Mouse (Mus musculus): ENCODE results near the gene Slc25a39. TPM values are rescaled to one million over a fixed set of nuclear protein-coding genes. Genes with fewer than 3 reads are reported as not detected.
"Not testable (repeated sequence)": the region's sequence is repeated elsewhere in the genome, so short reads cannot be mapped to it uniquely, and the experiment has no call there.

The Slc25a39 gene
- polyA plus RNA-seq, 1 experiment from 2014 or later = 247 TPM

- Histone ChIP-seq H3K9ac (no peak overlapping the region), H3K9me3 (no peaks in the 10 kb centered on the region), H3K4me1 (peaks cover 19% of the 10 kb centered on the region), H3K4me3 (no peak overlapping the region), H3K27me3 (peaks cover 3% of the 10 kb centered on the region; the same call in 1 of the 2 replicates), H3K4me2 (no peak overlapping the region), H3K36me3 (no peaks in the 10 kb centered on the region), H3K27ac (no peak overlapping the region)
- ATAC-seq (ENCODE audit: borderline replicate concordance, extremely low read depth, low FRiP score, low TSS enrichment) = no peak
- WGBS = 28% methylated on average over 2 of the region's 2 CpGs
Measured at GRCm38 (mm10) chr11:102373646-102374045, 34.1 kb downstream of the Slc25a39 start.

- Histone ChIP-seq H3K4me3 (no peak overlapping the region), H3K9me3 (no peaks in the 10 kb centered on the region), H3K4me1 (peaks cover 19% of the 10 kb centered on the region), H3K27me3 (peaks cover 3% of the 10 kb centered on the region; the same call in 1 of the 2 replicates), H3K27ac (no peak overlapping the region), H3K36me3 (no peaks in the 10 kb centered on the region), H3K4me2 (no peak overlapping the region), H3K9ac (no peak overlapping the region)
- 48% methylated on average over 14 of the region's 14 CpGs for WGBS
- peak; percentile 41; the same call in 1 of the 2 replicates for ATAC-seq (ENCODE audit: borderline replicate concordance, extremely low read depth, low FRiP score, low TSS enrichment)
Measured at GRCm38 (mm10) chr11:102372936-102373335, 34.8 kb downstream of the Slc25a39 start.

- Histone ChIP-seq H3K4me1 (peaks cover 19% of the 10 kb centered on the region), H3K9me3 (no peaks in the 10 kb centered on the region), H3K9ac (no peak overlapping the region), H3K4me3 (no peak overlapping the region), H3K4me2 (no peak overlapping the region), H3K27ac (no peak overlapping the region), H3K27me3 (peaks cover under 1% of the 10 kb centered on the region; the same call in 1 of the 2 replicates), H3K36me3 (no peaks in the 10 kb centered on the region)
- 77% methylated on average over 12 of the region's 12 CpGs for WGBS
- no peak for ATAC-seq (ENCODE audit: borderline replicate concordance, extremely low read depth, low FRiP score, low TSS enrichment)
Measured at GRCm38 (mm10) chr11:102371926-102372685, 35.6 kb downstream of the Slc25a39 start.

- Histone ChIP-seq H3K27me3 (no peaks in the 10 kb centered on the region; the same call in 1 of the 2 replicates), H3K4me3 (no peak overlapping the region), H3K4me2 (no peak overlapping the region), H3K9ac (no peak overlapping the region), H3K4me1 (peaks cover 6% of the 10 kb centered on the region), H3K36me3 (no peaks in the 10 kb centered on the region), H3K9me3 (no peaks in the 10 kb centered on the region), H3K27ac (no peak overlapping the region)
- no peak for ATAC-seq (ENCODE audit: borderline replicate concordance, extremely low read depth, low FRiP score, low TSS enrichment)
- WGBS = 34% methylated on average over 7 of the region's 7 CpGs
Measured at GRCm38 (mm10) chr11:102370285-102370684, 37.5 kb downstream of the Slc25a39 start.

- Histone ChIP-seq H3K9me3 (no peaks in the 10 kb centered on the region), H3K9ac (no peak overlapping the region), H3K4me3 (no peak overlapping the region), H3K27ac (no peak overlapping the region), H3K4me2 (no peak overlapping the region), H3K27me3 (no peaks in the 10 kb centered on the region; the same call in 1 of the 2 replicates), H3K36me3 (no peaks in the 10 kb centered on the region), H3K4me1 (no peaks in the 10 kb centered on the region)
- no peak for ATAC-seq (ENCODE audit: borderline replicate concordance, extremely low read depth, low FRiP score, low TSS enrichment)
- 68% methylated on average over 4 of the region's 4 CpGs for WGBS
Measured at GRCm38 (mm10) chr11:102369263-102369662, 38.5 kb downstream of the Slc25a39 start.

GRCm38 (mm10) chr11:102368347-102368746 lies 39.4 kb downstream of the Slc25a39 start:
- no peaks in the 10 kb centered on the region; the same call in 1 of the 2 replicates for H3K27me3 ChIP-seq
- no peak overlapping the region for H3K27ac ChIP-seq
- ATAC-seq (ENCODE audit: borderline replicate concordance, extremely low read depth, low FRiP score, low TSS enrichment) = no peak
- 74% methylated on average over 5 of the region's 5 CpGs for WGBS
- H3K4me3 ChIP-seq = no peak overlapping the region
- no peak overlapping the region for H3K4me2 ChIP-seq
- no peaks in the 10 kb centered on the region for H3K36me3 ChIP-seq
- no peaks in the 10 kb centered on the region for H3K9me3 ChIP-seq
- no peaks in the 10 kb centered on the region for H3K4me1 ChIP-seq
- no peak overlapping the region for H3K9ac ChIP-seq

- H3K4me1 ChIP-seq = no peaks in the 10 kb centered on the region
- no peak for ATAC-seq (ENCODE audit: borderline replicate concordance, extremely low read depth, low FRiP score, low TSS enrichment)
- 65% methylated on average over 9 of the region's 9 CpGs for WGBS
Measured at GRCm38 (mm10) chr11:102367504-102368280, 40.1 kb downstream of the Slc25a39 start.

GRCm38 (mm10) chr11:102366103-102366502 lies 41.6 kb downstream of the Slc25a39 start, which contains the start of gene Slc4a1:
Gene Slc4a1, minus strand, starts transcription at chr11:102366203.
- H3K4me3 ChIP-seq; H3K4me1 ChIP-seq; H3K27ac ChIP-seq; H3K9ac ChIP-seq; H3K4me2 ChIP-seq; H3K36me3 ChIP-seq; ATAC-seq (ENCODE audit: borderline replicate concordance, extremely low read depth, low FRiP score, low TSS enrichment); H3K27me3 ChIP-seq; H3K9me3 ChIP-seq: not testable (repeated sequence)
- 79% methylated on average over 8 of the region's 8 CpGs for WGBS

More at GRCm38 (mm10) chr11:102367504-102368280, 40.1 kb downstream of the Slc25a39 start:
- Histone ChIP-seq H3K9ac (no peak overlapping the region), H3K4me3 (no peak overlapping the region), H3K27ac (no peak overlapping the region), H3K4me2 (no peak overlapping the region), H3K36me3 (no peaks in the 10 kb centered on the region), H3K9me3 (no peaks in the 10 kb centered on the region), H3K27me3 (no peaks in the 10 kb centered on the region; the same call in 1 of the 2 replicates)

GRCm38 (mm10) chr11:102365699-102366098 lies 42.0 kb downstream of the Slc25a39 start:
- 43% methylated on average over 4 of the region's 4 CpGs for WGBS
- no peak overlapping the region for H3K27ac ChIP-seq
- H3K4me1 ChIP-seq = no peaks in the 10 kb centered on the region
- no peaks in the 10 kb centered on the region for H3K36me3 ChIP-seq
- no peak overlapping the region for H3K4me3 ChIP-seq
- no peaks in the 10 kb centered on the region for H3K9me3 ChIP-seq
- H3K9ac ChIP-seq = no peak overlapping the region
- no peak for ATAC-seq (ENCODE audit: borderline replicate concordance, extremely low read depth, low FRiP score, low TSS enrichment)
- H3K4me2 ChIP-seq = no peak overlapping the region
- no peaks in the 10 kb centered on the region for H3K27me3 ChIP-seq

GRCm38 (mm10) chr11:102364570-102365371 lies 43.0 kb downstream of the Slc25a39 start:
- Histone ChIP-seq H3K9me3 (no peaks in the 10 kb centered on the region), H3K27ac (no peak overlapping the region), H3K4me2 (no peak overlapping the region), H3K4me1 (no peaks in the 10 kb centered on the region), H3K27me3 (no peaks in the 10 kb centered on the region), H3K4me3 (no peak overlapping the region), H3K36me3 (no peaks in the 10 kb centered on the region), H3K9ac (no peak overlapping the region)
- peak; percentile 76; the same call in 1 of the 2 replicates for ATAC-seq (ENCODE audit: borderline replicate concordance, extremely low read depth, low FRiP score, low TSS enrichment)
- WGBS = 65% methylated on average over 14 of the region's 14 CpGs

GRCm38 (mm10) chr11:102363623-102364022 lies 44.1 kb downstream of the Slc25a39 start:
- Histone ChIP-seq H3K9ac (no peak overlapping the region), H3K4me3 (no peak overlapping the region), H3K27ac (no peak overlapping the region), H3K4me1 (no peaks in the 10 kb centered on the region), H3K36me3 (no peaks in the 10 kb centered on the region), H3K9me3 (no peaks in the 10 kb centered on the region), H3K4me2 (no peak overlapping the region), H3K27me3 (no peaks in the 10 kb centered on the region; the same call in 1 of the 2 replicates)
- WGBS = 17% methylated on average over 2 of the region's 2 CpGs
- ATAC-seq (ENCODE audit: borderline replicate concordance, extremely low read depth, low FRiP score, low TSS enrichment) = no peak; the same call in 1 of the 2 replicates
